Mouse (Mus musculus) left cerebral cortex, adult 11 months (tissue): ENCODE results near the gene Gckr.
"Not testable (repeated sequence)": the region's sequence is repeated elsewhere in the genome, so short reads cannot be mapped to it uniquely, and the experiment has no call there.

Experiments used
- DNase-seq: peaks from one replicate; pipeline ENCODE4 v3.0.0; 2022; ENCODE audit warnings: low spot score

The Gckr gene

GRCm38 (mm10) chr5:31295606-31296141, 1.6 kb upstream of the Gckr start, which contains the start of gene Fndc4:
Gene Fndc4, minus strand, starts transcription at chr5:31296080.
- no peak for DNase-seq

GRCm38 (mm10) chr5:31297981-31298380, 738 bp downstream of the Gckr start:
- no peak for DNase-seq

GRCm38 (mm10) chr5:31298486-31298885, 1.2 kb downstream of the Gckr start:
- no peak for DNase-seq

GRCm38 (mm10) chr5:31301866-31302265, 4.6 kb downstream of the Gckr start:
- no peak for DNase-seq

- DNase-seq = no peak
These were observed 5.8 kb downstream of the Gckr start for GRCm38 (mm10) chr5:31303093-31303492.

- no peak for DNase-seq
These were observed 15.6 kb downstream of the Gckr start for GRCm38 (mm10) chr5:31312806-31313205.

GRCm38 (mm10) chr5:31322776-31323175, 25.5 kb downstream of the Gckr start:
- DNase-seq = no peak

GRCm38 (mm10) chr5:31324085-31324484, 26.8 kb downstream of the Gckr start:
- DNase-seq = no peak

GRCm38 (mm10) chr5:31326850-31327249, 29.6 kb downstream of the Gckr start:
- DNase-seq = no peak

GRCm38 (mm10) chr5:31328255-31328654, 31.0 kb downstream of the Gckr start:
- peak; percentile 38 for DNase-seq

GRCm38 (mm10) chr5:31357586-31357985, 60.3 kb downstream of the Gckr start:
- DNase-seq = not testable (repeated sequence)

- no peak for DNase-seq
These were observed 63.7 kb downstream of the Gckr start for GRCm38 (mm10) chr5:31360955-31361354.
